Mouse (Mus musculus) lung, embryonic 14.5 days (tissue): Measurements from ENCODE around the gene Pacsin3. TPM values are rescaled to one million over a fixed set of nuclear protein-coding genes. Genes with fewer than 3 reads are reported as not detected.
A peak's percentile ranks its signal among the peaks of the same experiment; 100 is the strongest.
"Not testable (repeated sequence)": the region's sequence is repeated elsewhere in the genome, so short reads cannot be mapped to it uniquely, and the experiment has no call there.

Experiments used
- ATAC-seq: fragments of 200-750 bp; cut with Nextera tagmentation; 2 replicates; pipeline ENCODE4 v1.8.0; 2017; ENCODE audit warnings: mild to moderate bottlenecking, moderate TSS enrichment, moderate library complexity; ENCODE audit not compliant: insufficient read depth
- DNase-seq: peaks from one replicate; pipeline ENCODE4 v3.0.0-alpha.2; 2015
- H3K27ac ChIP-seq: fragments of 300-500 bp; sonication (generic); 2 replicates; pipeline ENCODE4 v1.5.1; 2014; ENCODE audit warnings: low read depth, mild to moderate bottlenecking, moderate library complexity
- H3K27me3 ChIP-seq: fragments of 300-500 bp; sonication (generic); 2 replicates; pipeline ENCODE4 v1.6.1; 2014; ENCODE audit warnings: low read length, control low read depth; ENCODE audit not compliant: insufficient read depth
- H3K36me3 ChIP-seq: fragments of 300-500 bp; sonication (generic); 2 replicates; pipeline ENCODE4 v1.6.1; 2014; ENCODE audit warnings: control low read depth; ENCODE audit not compliant: insufficient read depth
- H3K4me1 ChIP-seq: fragments of 300-500 bp; sonication (generic); 2 replicates; pipeline ENCODE4 v1.6.1; 2014; ENCODE audit warnings: antibody characterized with exemption, control low read depth; ENCODE audit not compliant: insufficient read depth
- H3K4me2 ChIP-seq: fragments of 300-500 bp; sonication (generic); 2 replicates; pipeline ENCODE4 v1.6.1; 2014; ENCODE audit warnings: mild to moderate bottlenecking
- H3K4me3 ChIP-seq: fragments of 300-500 bp; sonication (generic); 2 replicates; pipeline ENCODE4 v1.5.1; 2014; ENCODE audit warnings: low read depth, low read length
- H3K9ac ChIP-seq: fragments of 300-500 bp; sonication (generic); 2 replicates; pipeline ENCODE4 v1.6.1; 2014
- H3K9me3 ChIP-seq: fragments of 300-500 bp; sonication (generic); 2 replicates; pipeline ENCODE4 v1.6.1; 2016; ENCODE audit warnings: low read depth, low read length, control low read depth
- CTCF ChIP-seq: IDR thresholded peaks from 2 replicates; pipeline ENCODE4 v1.5.1; 2016; ENCODE audit warnings: antibody characterized with exemption, low read depth
- WGBS: fragments of 180-500 bp; shearing (Covaris S2); extraction: QIAGEN DNeasy Blood & Tissue Kit; methylation state at CpG from one replicate; pipeline ENCODE4 v1.1.7; 2014; 5-methylcytosine and 5-hydroxymethylcytosine counted together
- polyA plus RNA-seq: library from polyadenylated mRNA; unstranded; fragments of >200 nt; fragmentation: Nextera tagmentation; extraction: Ambion mirVana; gene quantifications from 2 replicates; pipeline ENCODE4 v1.2.1, GENCODE M21; 2014

Pacsin3 gene
- polyA plus RNA-seq, 1 experiment from 2014 or later = 46.9 TPM

DNA sequence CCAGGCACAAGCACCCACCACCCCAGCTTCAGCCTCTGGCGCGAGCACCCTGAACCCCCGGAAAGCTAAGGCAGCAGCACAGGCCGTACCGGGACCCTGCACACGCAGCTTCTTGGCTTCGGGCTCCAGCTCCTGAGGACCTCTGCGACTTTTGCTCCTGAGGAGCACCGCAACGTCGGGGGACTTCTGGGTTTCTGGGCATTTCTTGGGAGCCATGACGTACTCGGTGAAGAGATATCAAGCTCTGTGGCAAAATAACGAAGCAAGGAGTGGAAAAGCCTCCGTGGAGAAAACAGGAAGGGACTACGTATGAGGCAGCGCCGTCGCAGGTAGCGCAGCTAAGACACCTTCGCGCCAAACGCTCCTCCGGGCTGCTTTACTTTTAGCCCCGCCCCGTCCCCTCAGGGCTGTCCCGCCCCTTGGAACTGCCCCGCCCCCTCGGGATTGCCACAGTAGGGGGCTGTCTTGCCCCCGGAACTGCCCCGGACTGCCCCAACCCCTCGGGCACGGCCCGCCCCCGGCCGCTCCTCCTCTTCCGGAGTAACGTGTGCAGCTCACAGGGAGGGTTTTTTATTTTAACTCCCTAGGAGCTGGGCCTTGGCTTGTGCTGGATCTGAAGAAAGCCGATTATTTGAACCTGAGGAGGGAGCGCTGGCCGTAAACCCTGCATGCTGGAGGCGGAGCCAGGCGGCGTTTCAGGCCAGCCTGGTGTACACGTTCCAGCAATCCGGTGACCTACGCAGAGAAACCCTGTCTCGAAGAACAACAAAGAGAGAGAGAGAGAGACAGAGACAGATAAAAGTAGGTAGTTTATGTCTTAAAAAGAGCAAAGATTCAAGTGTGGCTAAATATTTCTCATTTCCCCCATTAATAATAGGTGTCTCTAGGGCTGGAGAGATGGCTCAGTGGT lies 18.9 kb upstream of the Pacsin3 start, which contains the start of gene Ddb2:
TSS of gene Ddb2 (minus strand) at position 382 of the 910 bp plus-strand sequence.
- Histone ChIP-seq H3K9me3 (no peaks in the 10 kb centered on the region), H3K4me3 (peak within 1 kb of the TSS; percentile 68), H3K36me3 (no peaks in the 10 kb centered on the region), H3K27ac (peak within 1 kb of the TSS; percentile 88), H3K9ac (peak within 1 kb of the TSS; percentile 74), H3K4me2 (peak within 1 kb of the TSS; percentile 91), H3K4me1 (no peaks in the 10 kb centered on the region), H3K27me3 (no peaks in the 10 kb centered on the region)
- WGBS = under 1% methylated on average over 48 of the region's 48 CpGs
- ATAC-seq (peak; percentile 99), DNase-seq (peak; percentile 97)
- no peak for TF ChIP-seq CTCF

- Histone ChIP-seq H3K4me3 (peak overlapping the region; percentile 68), H3K4me2 (peak overlapping the region; percentile 91), H3K9ac (0 out of 2 replicates have a peak overlapping the region, but pooled peaks have one; percentile 45), H3K27ac (peak overlapping the region; percentile 88)
- H3K9me3 ChIP-seq, H3K36me3 ChIP-seq, H3K4me1 ChIP-seq, H3K27me3 ChIP-seq: not testable (repeated sequence)
- ATAC-seq (peak; percentile 38), DNase-seq (peak; percentile 45)
- TF ChIP-seq CTCF = 0 out of 2 replicates have a peak, but pooled peaks have one; percentile 40
- 10% methylated on average over 4 of the region's 4 CpGs for WGBS
Measured at GRCm38 (mm10) chr2:91237511-91238080, 18.2 kb upstream of the Pacsin3 start.

DNA sequence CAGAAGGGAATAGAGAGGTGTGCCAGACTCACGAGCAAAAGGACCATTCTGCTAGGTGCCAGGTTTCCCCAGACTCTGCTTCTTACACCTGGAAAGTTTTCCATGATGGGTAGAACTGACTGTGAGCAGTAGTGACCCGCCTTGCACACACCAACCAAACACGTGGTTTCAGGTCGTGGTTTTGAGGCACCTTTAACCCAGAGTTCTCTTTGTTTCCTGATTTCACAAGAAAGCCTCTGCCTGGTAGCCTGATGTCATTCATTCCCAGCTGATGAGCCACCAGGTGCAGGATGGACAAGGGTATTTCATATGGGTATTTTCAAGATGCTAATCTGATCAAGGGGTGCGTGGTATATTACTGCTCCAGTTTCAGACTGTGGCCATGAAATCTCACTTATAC lies 13.2 kb upstream of the Pacsin3 start:
- Histone ChIP-seq H3K4me3 (no peak overlapping the region), H3K9ac (no peak overlapping the region), H3K9me3 (no peaks in the 10 kb centered on the region), H3K27ac (no peak overlapping the region), H3K4me1 (no peaks in the 10 kb centered on the region), H3K27me3 (no peaks in the 10 kb centered on the region), H3K4me2 (no peak overlapping the region), H3K36me3 (no peaks in the 10 kb centered on the region)
- ATAC-seq (no peak), DNase-seq (no peak)
- no peak for TF ChIP-seq CTCF
- 57% methylated on average over 5 of the region's 5 CpGs for WGBS

DNA sequence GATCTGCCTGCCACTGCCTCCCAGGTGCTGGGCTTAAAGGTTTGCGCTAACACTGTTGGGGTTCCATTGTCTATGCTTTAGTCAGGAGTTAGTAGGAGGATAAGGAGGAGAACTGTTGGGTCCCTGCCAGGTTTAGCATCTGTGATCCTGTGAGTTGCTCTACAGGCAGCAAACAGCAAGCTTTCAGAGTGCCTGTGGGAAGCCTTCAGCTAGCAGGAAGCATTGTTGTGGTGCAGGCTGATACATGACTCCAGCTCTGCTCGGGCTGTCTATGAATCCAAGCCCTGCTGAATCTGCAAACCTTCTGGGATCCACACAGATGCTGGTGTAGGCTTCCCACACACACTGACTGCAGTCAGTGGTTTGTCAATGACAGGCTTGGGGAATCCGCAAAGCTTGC lies 12.3 kb upstream of the Pacsin3 start:
- ATAC-seq (no peak), DNase-seq (peak; percentile 10)
- Histone ChIP-seq H3K4me2 (no peak overlapping the region), H3K9ac (no peak overlapping the region), H3K27me3 (no peaks in the 10 kb centered on the region), H3K4me3 (no peak overlapping the region), H3K9me3 (no peaks in the 10 kb centered on the region), H3K36me3 (no peaks in the 10 kb centered on the region), H3K4me1 (no peaks in the 10 kb centered on the region), H3K27ac (no peak overlapping the region)
- WGBS = 60% methylated on average over 3 of the region's 3 CpGs
- TF ChIP-seq CTCF = no peak

DNA sequence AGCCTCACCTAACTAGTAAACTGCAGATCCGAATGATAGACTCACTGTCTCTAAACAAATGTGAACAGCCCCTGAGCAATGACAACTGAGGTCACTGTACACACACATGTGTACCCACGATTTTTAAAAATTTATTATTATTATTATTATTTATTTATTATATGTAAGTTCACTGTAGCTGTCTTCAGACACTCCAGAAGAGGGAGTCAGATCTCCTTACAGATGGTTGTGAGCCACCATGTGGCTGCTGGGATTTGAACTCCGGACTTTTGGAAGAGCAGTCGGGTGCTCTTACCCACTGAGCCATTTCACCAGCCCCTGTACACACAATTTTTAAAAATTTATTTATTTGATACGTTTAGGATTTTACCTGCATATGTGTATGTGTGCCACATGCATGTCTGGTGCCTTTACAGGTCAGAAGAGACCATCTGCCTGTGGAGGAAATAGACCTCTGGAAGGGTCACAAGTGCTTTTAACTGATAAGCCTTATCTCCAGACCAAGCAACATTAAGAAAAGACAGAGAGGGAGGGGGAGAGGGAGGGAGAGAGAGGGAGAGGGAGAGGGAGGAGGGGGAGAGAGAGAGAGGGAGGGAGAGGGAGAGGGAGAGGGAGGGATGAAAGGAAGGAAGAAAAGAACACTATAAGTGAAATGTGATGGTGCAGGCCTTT lies 11.1 kb upstream of the Pacsin3 start:
- no peak for ATAC-seq
- TF ChIP-seq CTCF = no peak
- no peaks in the 10 kb centered on the region for H3K9me3 ChIP-seq

DNA sequence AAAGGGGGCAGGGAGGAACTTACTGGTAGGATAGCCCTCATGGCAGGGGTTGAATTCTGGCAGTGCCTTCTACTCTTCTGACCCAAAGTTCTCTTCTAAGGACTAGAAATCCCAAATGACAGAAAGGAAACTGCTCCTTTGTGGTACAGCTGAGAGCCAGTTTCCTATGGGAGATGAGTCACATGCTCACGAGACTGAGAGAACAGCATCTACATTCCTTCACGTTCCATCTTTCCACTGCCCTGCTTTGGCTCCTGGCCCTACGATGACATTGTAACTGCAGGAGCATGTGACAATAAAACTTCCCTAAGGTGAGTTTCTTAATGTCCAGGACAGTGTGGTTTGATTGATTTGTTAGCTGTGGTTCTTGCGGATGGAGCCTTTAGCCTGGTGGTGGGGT lies 7.4 kb upstream of the Pacsin3 start:
- no peak for TF ChIP-seq CTCF
- H3K9ac ChIP-seq = no peak overlapping the region
- no peak overlapping the region for H3K4me2 ChIP-seq
- H3K9me3 ChIP-seq = no peaks in the 10 kb centered on the region
- no peak overlapping the region for H3K27ac ChIP-seq
- no peak overlapping the region for H3K4me3 ChIP-seq
- DNase-seq = no peak
- H3K27me3 ChIP-seq = no peaks in the 10 kb centered on the region; the same call in 1 of the 2 replicates
- H3K36me3 ChIP-seq = no peaks in the 10 kb centered on the region
- WGBS = 79% methylated on average over 4 of the region's 4 CpGs
- no peak for ATAC-seq
- no peaks in the 10 kb centered on the region for H3K4me1 ChIP-seq

More for the DNA sequence above, 11.1 kb upstream of the Pacsin3 start:
- no peaks in the 10 kb centered on the region for H3K4me1 ChIP-seq
- H3K9ac ChIP-seq = no peak overlapping the region
- H3K27me3 ChIP-seq = no peaks in the 10 kb centered on the region
- H3K27ac ChIP-seq = no peak overlapping the region
- no peak overlapping the region for H3K4me3 ChIP-seq
- WGBS = 65% methylated on average over 5 of the region's 5 CpGs
- DNase-seq = no peak
- no peaks in the 10 kb centered on the region for H3K36me3 ChIP-seq
- no peak overlapping the region for H3K4me2 ChIP-seq

DNA sequence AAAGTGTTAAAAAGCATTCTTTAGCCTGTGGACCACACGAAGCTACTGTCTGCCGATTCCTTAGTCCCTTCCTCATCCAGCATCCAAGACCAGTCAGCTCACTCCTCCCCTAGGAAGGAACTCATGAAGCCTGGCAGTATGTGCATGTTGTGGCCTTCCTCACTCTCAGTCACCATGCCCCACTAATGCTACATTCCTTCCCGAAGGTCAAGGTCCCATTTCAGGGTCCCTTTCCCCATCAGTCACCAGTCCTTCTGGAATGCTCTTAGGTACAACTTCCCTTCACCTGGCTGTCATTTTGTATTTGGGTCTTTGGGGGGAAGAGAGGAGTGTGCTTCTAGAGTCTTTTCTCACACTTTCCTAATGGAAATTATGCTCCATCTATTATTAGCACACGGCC lies 3.8 kb upstream of the Pacsin3 start:
- no peak overlapping the region for H3K9ac ChIP-seq
- no peak overlapping the region for H3K27ac ChIP-seq
- TF ChIP-seq CTCF = no peak
- H3K27me3 ChIP-seq = peaks cover 23% of the 10 kb centered on the region
- DNase-seq (no peak), ATAC-seq (no peak)
- no peak overlapping the region for H3K4me2 ChIP-seq
- WGBS = 58% methylated on average over 4 of the region's 4 CpGs
- no peak overlapping the region for H3K4me3 ChIP-seq
- no peaks in the 10 kb centered on the region for H3K36me3 ChIP-seq
- H3K4me1 ChIP-seq = no peaks in the 10 kb centered on the region
- no peaks in the 10 kb centered on the region for H3K9me3 ChIP-seq
